8 mouse cellular contexts compared by ENCODE assay signal in the genomic region with DNA sequence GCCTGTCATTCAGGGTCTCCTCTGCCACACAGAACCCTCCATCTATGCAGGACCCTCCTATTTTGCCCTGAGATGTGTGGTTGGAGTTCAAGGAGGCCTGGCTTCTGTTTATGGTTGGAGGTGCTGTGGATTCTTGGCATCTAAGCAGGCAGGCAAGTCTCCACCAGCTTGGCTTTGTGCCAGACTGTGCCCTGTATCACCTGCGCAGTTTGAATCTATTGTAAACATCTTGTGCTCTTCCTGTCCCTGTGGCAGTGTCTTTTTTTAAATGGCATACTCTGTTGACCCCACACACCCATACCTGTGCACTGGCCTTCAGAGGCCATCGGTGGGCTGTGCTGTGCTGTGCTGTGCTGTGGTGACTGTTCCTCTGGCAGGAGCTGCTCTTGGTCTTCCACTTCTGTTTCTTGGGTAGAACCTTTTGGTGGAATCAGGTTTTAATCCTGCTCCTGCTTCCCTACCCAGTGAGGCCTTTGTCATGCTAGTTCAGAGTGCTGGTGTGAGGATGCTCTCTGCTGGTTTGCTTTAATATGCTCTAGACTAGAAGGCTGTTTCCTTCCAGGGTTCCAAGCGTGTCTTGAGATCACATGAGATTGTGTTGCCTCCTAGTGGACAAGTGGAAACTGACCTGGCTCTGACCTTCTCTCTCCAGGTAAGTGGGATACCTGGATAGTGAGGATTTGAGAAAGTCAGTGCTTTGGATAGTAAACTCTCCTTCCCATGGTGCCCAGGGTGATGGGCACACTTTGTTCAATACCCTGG. TPM values are rescaled to one million over a fixed set of nuclear protein-coding genes. Genes with fewer than 3 reads are reported as not detected.
DNase-seq lines count a peak whose midpoint lies in the region; ATAC-seq lines count a peak whose summit lies in the region.

No protein-coding gene starts in this region.

- intact Hi-C loops in gastrocnemius, postnatal 36 days (cut with DNase I) = loop anchor here (5.0 kb wide), 1 partner anchor 38 kb away; no protein-coding TSS in a partner anchor

- peak; percentile 40 for ATAC-seq in erythroid progenitor cell, adult 5-6 weeks (replicated peaks; ENCODE audit: low FRiP score, poor library complexity, severe bottlenecking)

- DNase-seq in heart, adult 18-20 months = peak; percentile 34 to 68
- DNase-seq in heart, adult 11 months = no peak
- DNase-seq in urinary bladder, postnatal 25 days (ENCODE audit: low spot score) = peak; percentile 42
- no peak for DNase-seq in urinary bladder, postnatal 4 days (ENCODE audit: low spot score in 2 of 2)
- peak; percentile 56 for DNase-seq in lung, postnatal 14 days
- no peak for DNase-seq in yolk sac, embryonic 10.5 days (ENCODE audit: low spot score)
- no peak for DNase-seq in gastrocnemius, postnatal 36 days

RNA-seq across cellular contexts. Expression of gene Tex22, which starts 29.2 kb away (rescaled TPM):
- total RNA-seq in heart, adult 18-20 months (2021) = not detected
- not detected in 2 replicates for total RNA-seq in erythroid progenitor cell, adult 5-6 weeks (2015; ENCODE audit: low replicate concordance)
- total RNA-seq in erythroid progenitor cell, adult 5-6 weeks (2017; ENCODE audit: low replicate concordance) = not detected in 2 replicates
- under 1 TPM; 0.22 to 0.31 TPM for total RNA-seq in gastrocnemius, postnatal 36 days (2021)

RNA-seq across cellular contexts. Expression of gene Pacs2, which starts 30.8 kb away (rescaled TPM):
- total RNA-seq in heart, adult 18-20 months (2021) = 10 to 100 TPM; 33.1 to 37.1 TPM
- 68.3 and 88.3 TPM in 2 replicates for total RNA-seq in erythroid progenitor cell, adult 5-6 weeks (2015; ENCODE audit: low replicate concordance)
- 44.9 and 45.7 TPM in 2 replicates for total RNA-seq in erythroid progenitor cell, adult 5-6 weeks (2017; ENCODE audit: low replicate concordance)
- 10 to 100 TPM; 34.9 to 36.6 TPM for total RNA-seq in gastrocnemius, postnatal 36 days (2021)

RNA-seq across cellular contexts. Expression of gene Brf1, which starts 44.6 kb away (rescaled TPM):
- total RNA-seq in heart, adult 18-20 months (2021) = 10 to 100 TPM; 21.4 to 26.4 TPM
- total RNA-seq in erythroid progenitor cell, adult 5-6 weeks (2015; ENCODE audit: low replicate concordance) = 55.1 and 57.4 TPM in 2 replicates
- 172 and 200 TPM in 2 replicates for total RNA-seq in erythroid progenitor cell, adult 5-6 weeks (2017; ENCODE audit: low replicate concordance)
- 10 to 100 TPM; 16.8 to 20.9 TPM for total RNA-seq in gastrocnemius, postnatal 36 days (2021)

RNA-seq across cellular contexts. Expression of gene Mta1, which starts 53.0 kb away (rescaled TPM):
- total RNA-seq in heart, adult 18-20 months (2021) = 10 to 100 TPM; 43.9 to 46.2 TPM
- total RNA-seq in erythroid progenitor cell, adult 5-6 weeks (2015; ENCODE audit: low replicate concordance) = 27.2 and 40.4 TPM in 2 replicates
- 17.6 and 21.6 TPM in 2 replicates for total RNA-seq in erythroid progenitor cell, adult 5-6 weeks (2017; ENCODE audit: low replicate concordance)
- 10 to 100 TPM; 32.3 to 36.1 TPM for total RNA-seq in gastrocnemius, postnatal 36 days (2021)

Comparison
In these comparisons a context has a peak if more than half of its experiments do, and no peak if none do; other contexts are left out.
1. DNase-seq: peak in heart, adult 18-20 months (2 of 2), urinary bladder, postnatal 25 days (single experiment) and lung, postnatal 14 days (single experiment); none in heart, adult 11 months (single experiment), urinary bladder, postnatal 4 days (0 of 2), yolk sac, embryonic 10.5 days (single experiment) and gastrocnemius, postnatal 36 days (0 of 2).